Mouse (Mus musculus) ES-Bruce4 (cell line): ENCODE data around the gene Acoxl.

Experiments
- CTCF ChIP-seq: IDR thresholded peaks from one replicate; pipeline ENCODE4 v1.8.1; 2011; ENCODE audit warnings: low read depth, low read length
- EP300 ChIP-seq: IDR thresholded peaks from 2 replicates; pipeline ENCODE4 v1.6.1; 2011; ENCODE audit warnings: low read depth, low read length; ENCODE audit not compliant: insufficient read depth
- POLR2A ChIP-seq: IDR thresholded peaks from one replicate; pipeline ENCODE4 v1.8.1; 2011; ENCODE audit warnings: low read length; ENCODE audit not compliant: insufficient read depth

DNA sequence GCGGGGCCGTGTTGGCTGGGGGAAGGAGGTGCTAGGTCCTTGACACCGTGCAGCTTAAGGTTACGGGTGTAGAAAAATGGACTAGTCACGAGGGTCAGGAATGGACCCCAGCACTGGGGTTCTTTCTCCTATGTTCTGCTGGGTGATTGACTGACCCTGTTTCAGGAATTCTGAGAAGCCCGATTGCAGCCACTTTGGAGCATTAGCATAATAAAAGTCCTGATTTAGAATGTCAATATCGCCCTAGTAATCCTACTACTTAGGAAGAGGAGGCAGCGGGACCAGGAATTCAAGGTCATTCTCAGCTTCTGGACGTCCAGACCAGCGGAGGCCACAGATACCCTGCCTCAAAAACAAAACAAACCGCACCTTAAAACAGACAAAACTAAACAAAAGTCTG is 749 bp downstream of the Acoxl start:
- TF ChIP-seq CTCF = no peak
- no peak for TF ChIP-seq POLR2A
- TF ChIP-seq EP300 = peak; percentile 87
